Mouse (Mus musculus) liver, embryonic 11.5 days (tissue): ENCODE data around the gene Gm2115. TPM values are rescaled to one million over a fixed set of nuclear protein-coding genes. Genes with fewer than 3 reads are reported as not detected.

Experiments used
- ATAC-seq: fragments of 200-750 bp; cut with Nextera tagmentation; replicated peaks from 2 replicates; pipeline ENCODE4 v1.8.0; 2017; ENCODE audit warnings: moderate number of reproducible peaks, mild to moderate bottlenecking, moderate TSS enrichment, moderate library complexity; ENCODE audit not compliant: low FRiP score
- DNase-seq: peaks from one replicate; pipeline ENCODE4 v3.0.0-alpha.2; 2017; ENCODE audit warnings: low spot score
- H3K27ac ChIP-seq: fragments of 300-500 bp; sonication (generic); 2 replicates; pipeline ENCODE4 v1.5.1; 2014; ENCODE audit warnings: mild to moderate bottlenecking, low read depth, low read length, control low read depth
- H3K27me3 ChIP-seq: fragments of 300-500 bp; sonication (generic); replicated peaks from 2 replicates; pipeline ENCODE4 v1.6.1; 2014; ENCODE audit warnings: low read length, mixed read lengths; ENCODE audit not compliant: control insufficient read depth, insufficient read depth
- H3K36me3 ChIP-seq: fragments of 300-500 bp; sonication (generic); 2 replicates; pipeline ENCODE4 v1.6.1; 2014; ENCODE audit warnings: mild to moderate bottlenecking, low read length, moderate library complexity, mixed read lengths; ENCODE audit not compliant: control insufficient read depth, insufficient read depth
- H3K4me1 ChIP-seq: fragments of 300-500 bp; sonication (generic); replicated peaks from 2 replicates; pipeline ENCODE4 v1.6.1; 2014; ENCODE audit warnings: low read length, mixed read lengths; ENCODE audit not compliant: control insufficient read depth, insufficient read depth
- H3K4me2 ChIP-seq: fragments of 300-500 bp; sonication (generic); 2 replicates; pipeline ENCODE4 v1.6.1; 2014; ENCODE audit warnings: mild to moderate bottlenecking, control low read depth, moderate library complexity
- H3K4me3 ChIP-seq: fragments of 300-500 bp; sonication (generic); 2 replicates; pipeline ENCODE4 v1.5.1; 2014; ENCODE audit warnings: low read depth, low read length, control low read depth
- H3K9ac ChIP-seq: fragments of 300-500 bp; sonication (generic); 2 replicates; pipeline ENCODE4 v1.6.1; 2014; ENCODE audit warnings: low read depth, low read length, control low read depth
- H3K9me3 ChIP-seq: fragments of 300-500 bp; sonication (generic); 2 replicates; pipeline ENCODE4 v1.6.1; 2016; ENCODE audit warnings: low read length, inconsistent platforms, mixed read lengths; ENCODE audit not compliant: control insufficient read depth
- WGBS: fragments of 180-500 bp; shearing (Covaris S2); extraction: QIAGEN DNeasy Blood & Tissue Kit; methylation state at CpG from one replicate; pipeline ENCODE4 v1.1.7; 2014; 5-methylcytosine and 5-hydroxymethylcytosine counted together
- polyA plus RNA-seq: library from polyadenylated mRNA; unstranded; fragments of >200 nt; fragmentation: Nextera tagmentation; extraction: Ambion mirVana; gene quantifications from 2 replicates; pipeline ENCODE4 v1.2.1, GENCODE M21; 2014

The Gm2115 gene
- polyA plus RNA-seq: 0.16 TPM in 1 of 2 replicates, not detected in the other

- Histone ChIP-seq H3K9ac (no peak within 1 kb of the TSS), H3K27ac (no peak within 1 kb of the TSS), H3K36me3 (no peaks in the 10 kb centered on the region), H3K4me1 (no peaks in the 10 kb centered on the region), H3K9me3 (no peaks in the 10 kb centered on the region), H3K4me2 (peak within 1 kb of the TSS; percentile 59), H3K27me3 (peaks cover 25% of the 10 kb centered on the region), H3K4me3 (peak within 1 kb of the TSS; percentile 31)
- peak; percentile 39 for DNase-seq
- ATAC-seq: 0 out of 2 replicates have a peak, but pooled peaks have one; percentile 23
- WGBS: 3% methylated on average over 52 of the region's 52 CpGs
Measured at GRCm38 (mm10) chr7:84528796-84529533, at the start of gene Gm2115. Gm2115 (plus strand) TSS chr7:84528954.

GRCm38 (mm10) chr7:84483447-84484407 is 45.0 kb upstream of the Gm2115 start:
- H3K4me1 ChIP-seq: no peaks in the 10 kb centered on the region
- H3K36me3 ChIP-seq: no peaks in the 10 kb centered on the region
- no peak overlapping the region for H3K9ac ChIP-seq
- no peaks in the 10 kb centered on the region for H3K9me3 ChIP-seq
- no peak overlapping the region for H3K4me3 ChIP-seq
- no peak for DNase-seq
- no peak overlapping the region for H3K4me2 ChIP-seq
- H3K27me3 ChIP-seq: no peaks in the 10 kb centered on the region
- no peak for ATAC-seq
- H3K27ac ChIP-seq: no peak overlapping the region
- 59% methylated on average over 3 of the region's 3 CpGs for WGBS

- no peaks in the 10 kb centered on the region for H3K36me3 ChIP-seq
- H3K27me3 ChIP-seq: no peaks in the 10 kb centered on the region
- H3K4me1 ChIP-seq: no peaks in the 10 kb centered on the region
- no peaks in the 10 kb centered on the region for H3K9me3 ChIP-seq
- no peak overlapping the region for H3K9ac ChIP-seq
- ATAC-seq (no peak), DNase-seq (no peak)
- H3K4me2 ChIP-seq: no peak overlapping the region
- 79% methylated on average over 2 of the region's 2 CpGs for WGBS
- H3K4me3 ChIP-seq: no peak overlapping the region
- no peak overlapping the region for H3K27ac ChIP-seq
Measured at GRCm38 (mm10) chr7:84486485-84486884, 42.3 kb upstream of the Gm2115 start.

GRCm38 (mm10) chr7:84503163-84503562 is 25.6 kb upstream of the Gm2115 start:
- H3K4me1 ChIP-seq: no peaks in the 10 kb centered on the region
- no peaks in the 10 kb centered on the region for H3K27me3 ChIP-seq
- DNase-seq (no peak), ATAC-seq (no peak)
- no peaks in the 10 kb centered on the region for H3K36me3 ChIP-seq
- 94% methylated on average over 1 of the region's 1 CpGs for WGBS
- no peak overlapping the region for H3K27ac ChIP-seq
- no peaks in the 10 kb centered on the region for H3K9me3 ChIP-seq
- H3K9ac ChIP-seq: no peak overlapping the region
- H3K4me2 ChIP-seq: no peak overlapping the region
- no peak overlapping the region for H3K4me3 ChIP-seq

- H3K4me1 ChIP-seq: no peaks in the 10 kb centered on the region
- DNase-seq: no peak
- H3K4me3 ChIP-seq: no peak overlapping the region
- no peak overlapping the region for H3K27ac ChIP-seq
- H3K4me2 ChIP-seq: no peak overlapping the region
- no peaks in the 10 kb centered on the region for H3K36me3 ChIP-seq
- no peak for ATAC-seq
- no peaks in the 10 kb centered on the region for H3K27me3 ChIP-seq
- no peak overlapping the region for H3K9ac ChIP-seq
- no peaks in the 10 kb centered on the region for H3K9me3 ChIP-seq
Measured at GRCm38 (mm10) chr7:84518533-84519198, 10.1 kb upstream of the Gm2115 start.

- DNase-seq: no peak
- no peak overlapping the region for H3K4me2 ChIP-seq
- H3K27ac ChIP-seq: no peak overlapping the region
- ATAC-seq: no peak
- WGBS: 54% methylated on average over 1 of the region's 1 CpGs
- H3K9ac ChIP-seq: no peak overlapping the region
- no peaks in the 10 kb centered on the region for H3K9me3 ChIP-seq
- no peaks in the 10 kb centered on the region for H3K27me3 ChIP-seq
- H3K36me3 ChIP-seq: no peaks in the 10 kb centered on the region
- no peaks in the 10 kb centered on the region for H3K4me1 ChIP-seq
- no peak overlapping the region for H3K4me3 ChIP-seq
Measured at GRCm38 (mm10) chr7:84521329-84521728, 7.4 kb upstream of the Gm2115 start.

- 54% methylated on average over 1 of the region's 1 CpGs for WGBS
Measured at GRCm38 (mm10) chr7:84522426-84522825, 6.3 kb upstream of the Gm2115 start.

GRCm38 (mm10) chr7:84526171-84526570 is 2.6 kb upstream of the Gm2115 start:
- Histone ChIP-seq H3K9me3 (no peaks in the 10 kb centered on the region), H3K27ac (no peak overlapping the region), H3K36me3 (no peaks in the 10 kb centered on the region), H3K27me3 (peaks cover 25% of the 10 kb centered on the region), H3K4me2 (no peak overlapping the region), H3K4me1 (no peaks in the 10 kb centered on the region), H3K4me3 (no peak overlapping the region), H3K9ac (no peak overlapping the region)
- DNase-seq (no peak), ATAC-seq (no peak)
- WGBS: 32% methylated on average over 1 of the region's 1 CpGs

More at GRCm38 (mm10) chr7:84522426-84522825, 6.3 kb upstream of the Gm2115 start:
- H3K36me3 ChIP-seq: no peaks in the 10 kb centered on the region
- no peak overlapping the region for H3K4me3 ChIP-seq
- DNase-seq (no peak), ATAC-seq (no peak)
- no peaks in the 10 kb centered on the region for H3K4me1 ChIP-seq
- H3K27ac ChIP-seq: no peak overlapping the region
- no peak overlapping the region for H3K4me2 ChIP-seq
- no peaks in the 10 kb centered on the region for H3K9me3 ChIP-seq
- H3K27me3 ChIP-seq: no peaks in the 10 kb centered on the region; the same call in 1 of the 2 replicates
- H3K9ac ChIP-seq: no peak overlapping the region
